Mouse (Mus musculus) heart, embryonic 15.5 days (tissue): ENCODE data around the gene Grik5. TPM values are rescaled to one million over a fixed set of nuclear protein-coding genes. Genes with fewer than 3 reads are reported as not detected.
"Not testable (repeated sequence)": the region's sequence is repeated elsewhere in the genome, so short reads cannot be mapped to it uniquely, and the experiment has no call there.

Experiments
- ATAC-seq: fragments of 200-750 bp; cut with Nextera tagmentation; replicated peaks from 2 replicates; pipeline ENCODE4 v1.8.0; 2017; ENCODE audit warnings: low read depth, moderate TSS enrichment; ENCODE audit not compliant: insufficient number of reproducible peaks, insufficient read depth, low FRiP score
- H3K27ac ChIP-seq: fragments of 300-500 bp; sonication (generic); 2 replicates; pipeline ENCODE4 v1.5.1; 2015; ENCODE audit warnings: mild to moderate bottlenecking, inconsistent platforms
- H3K27me3 ChIP-seq: fragments of 300-500 bp; sonication (generic); 2 replicates; pipeline ENCODE4 v1.6.1; 2015; ENCODE audit warnings: inconsistent platforms
- H3K36me3 ChIP-seq: fragments of 300-500 bp; sonication (generic); 2 replicates; pipeline ENCODE4 v1.6.1; 2015; ENCODE audit warnings: mild to moderate bottlenecking, inconsistent platforms
- H3K4me1 ChIP-seq: fragments of 300-500 bp; sonication (generic); replicated peaks from 2 replicates; pipeline ENCODE4 v1.6.1; 2015; ENCODE audit warnings: inconsistent platforms
- H3K4me2 ChIP-seq: fragments of 300-500 bp; sonication (generic); 2 replicates; pipeline ENCODE4 v1.6.1; 2015; ENCODE audit warnings: inconsistent platforms, mild to moderate bottlenecking, moderate library complexity
- H3K4me3 ChIP-seq: fragments of 300-500 bp; sonication (generic); 2 replicates; pipeline ENCODE4 v1.5.1; 2015; ENCODE audit warnings: mild to moderate bottlenecking, inconsistent platforms
- H3K9ac ChIP-seq: fragments of 300-500 bp; sonication (generic); 2 replicates; pipeline ENCODE4 v1.6.1; 2015; ENCODE audit warnings: mild to moderate bottlenecking, inconsistent platforms
- H3K9me3 ChIP-seq: fragments of 300-500 bp; sonication (generic); replicated peaks from 2 replicates; pipeline ENCODE4 v1.6.1; 2016; ENCODE audit warnings: inconsistent platforms
- WGBS: fragments of 180-500 bp; shearing (Covaris S2); methylation state at CpG from one replicate; pipeline ENCODE4 v1.1.7; 2015; ENCODE audit warnings: mixed read lengths; 5-methylcytosine and 5-hydroxymethylcytosine counted together
- polyA plus RNA-seq: library from polyadenylated mRNA; unstranded; fragments of >200 nt; fragmentation: Nextera tagmentation; extraction: Ambion mirVana; gene quantifications from 2 replicates; pipeline ENCODE4 v1.2.1, GENCODE M21; 2015

Gene Grik5
- polyA plus RNA-seq, 1 experiment from 2014 or later = 2.4 TPM

DNA sequence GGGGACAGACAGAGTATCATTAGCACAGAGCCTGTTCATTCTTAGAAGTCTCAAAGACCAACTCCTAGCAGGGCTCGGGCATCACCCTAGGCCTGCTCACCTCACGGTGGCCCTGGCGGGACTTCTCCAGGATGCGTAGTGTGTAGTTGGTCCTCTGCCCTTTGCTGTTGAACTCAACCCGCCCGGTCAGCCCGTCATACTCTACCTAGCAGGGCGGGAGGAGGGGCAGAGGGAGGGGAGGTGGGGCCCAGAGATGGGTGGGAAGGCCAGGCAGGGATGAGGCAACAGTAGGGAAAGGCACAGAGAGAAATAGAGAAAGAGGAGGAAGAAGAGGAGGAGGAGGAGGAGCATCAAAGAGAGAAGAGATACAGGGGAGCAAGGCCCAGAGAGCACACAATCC is 13.8 kb downstream of the Grik5 start:
- H3K9ac ChIP-seq = no peak overlapping the region
- ATAC-seq = no peak

GRCm38 (mm10) chr7:25057888-25058287 is 14.3 kb downstream of the Grik5 start:
- Histone ChIP-seq H3K4me3 (no peak overlapping the region), H3K4me1 (peaks cover 18% of the 10 kb centered on the region), H3K36me3 (peaks cover 61% of the 10 kb centered on the region), H3K9ac (no peak overlapping the region), H3K27ac (no peak overlapping the region), H3K4me2 (no peak overlapping the region), H3K27me3 (no peaks in the 10 kb centered on the region), H3K9me3 (no peaks in the 10 kb centered on the region)
- no peak for ATAC-seq
- 90% methylated on average over 5 of the region's 5 CpGs for WGBS

More for the DNA sequence above, 13.8 kb downstream of the Grik5 start:
- H3K4me2 ChIP-seq = no peak overlapping the region
- 81% methylated on average over 8 of the region's 8 CpGs for WGBS
- H3K36me3 ChIP-seq = peaks cover 66% of the 10 kb centered on the region
- no peak overlapping the region for H3K27ac ChIP-seq
- no peak overlapping the region for H3K4me3 ChIP-seq
- peaks cover 18% of the 10 kb centered on the region for H3K4me1 ChIP-seq
- H3K27me3 ChIP-seq = no peaks in the 10 kb centered on the region
- no peaks in the 10 kb centered on the region for H3K9me3 ChIP-seq

- no peak overlapping the region for H3K9ac ChIP-seq
- H3K27me3 ChIP-seq = no peaks in the 10 kb centered on the region
- peak overlapping the region; percentile 59 for H3K27ac ChIP-seq
- H3K4me3 ChIP-seq = no peak overlapping the region
- ATAC-seq = peak; percentile 44; the same call in 1 of the 2 replicates
- H3K4me1 ChIP-seq = peaks cover 18% of the 10 kb centered on the region
- H3K9me3 ChIP-seq = no peaks in the 10 kb centered on the region
- H3K4me2 ChIP-seq = no peak overlapping the region
- 35% methylated on average over 4 of the region's 4 CpGs for WGBS
- H3K36me3 ChIP-seq = peaks cover 53% of the 10 kb centered on the region
Measured at GRCm38 (mm10) chr7:25056951-25057350, 15.2 kb downstream of the Grik5 start.

- H3K36me3 ChIP-seq = peaks cover 25% of the 10 kb centered on the region
Measured at GRCm38 (mm10) chr7:25052587-25052986, 19.6 kb downstream of the Grik5 start.

GRCm38 (mm10) chr7:25049295-25049930 is 22.7 kb downstream of the Grik5 start:
- 63% methylated on average over 16 of the region's 16 CpGs for WGBS
- no peak overlapping the region for H3K4me3 ChIP-seq
- no peaks in the 10 kb centered on the region for H3K9me3 ChIP-seq

More at GRCm38 (mm10) chr7:25052587-25052986, 19.6 kb downstream of the Grik5 start:
- 90% methylated on average over 3 of the region's 3 CpGs for WGBS
- H3K9me3 ChIP-seq = no peaks in the 10 kb centered on the region
- H3K4me1 ChIP-seq = peaks cover 21% of the 10 kb centered on the region
- no peak overlapping the region for H3K4me2 ChIP-seq
- H3K9ac ChIP-seq = no peak overlapping the region
- H3K27ac ChIP-seq = no peak overlapping the region
- ATAC-seq = no peak
- H3K4me3 ChIP-seq = no peak overlapping the region
- no peaks in the 10 kb centered on the region for H3K27me3 ChIP-seq

DNA sequence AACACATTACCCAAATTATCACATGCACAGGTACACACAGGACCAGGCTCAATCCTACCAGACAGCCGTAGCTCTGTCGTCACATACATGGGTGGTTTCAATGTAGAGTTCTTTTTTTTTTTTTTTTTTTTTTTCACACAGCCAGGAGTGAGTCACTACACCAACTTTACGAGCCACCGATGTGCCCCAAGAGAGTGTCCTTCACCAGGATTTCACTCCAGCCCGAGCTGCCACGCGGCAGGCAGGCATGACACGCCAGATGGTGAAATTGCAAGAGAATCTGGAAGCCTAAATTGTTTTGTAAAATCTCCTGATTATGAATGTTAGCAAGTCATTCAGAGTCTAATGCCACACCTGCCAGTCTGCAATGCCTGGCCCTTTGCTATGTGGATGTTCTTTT is 24.8 kb downstream of the Grik5 start:
- no peaks in the 10 kb centered on the region for H3K27me3 ChIP-seq
- ATAC-seq = no peak
- H3K4me1 ChIP-seq = peaks cover 8% of the 10 kb centered on the region; the same call in 1 of the 2 replicates
- no peak overlapping the region for H3K4me3 ChIP-seq
- WGBS = 78% methylated on average over 8 of the region's 8 CpGs
- H3K9me3 ChIP-seq = no peaks in the 10 kb centered on the region
- H3K4me2 ChIP-seq = no peak overlapping the region
- no peak overlapping the region for H3K27ac ChIP-seq
- peaks cover 14% of the 10 kb centered on the region; the same call in 1 of the 2 replicates for H3K36me3 ChIP-seq
- no peak overlapping the region for H3K9ac ChIP-seq

More at GRCm38 (mm10) chr7:25049295-25049930, 22.7 kb downstream of the Grik5 start:
- Histone ChIP-seq H3K9ac (no peak overlapping the region), H3K4me1 (peaks cover 8% of the 10 kb centered on the region; the same call in 1 of the 2 replicates), H3K36me3 (peaks cover 12% of the 10 kb centered on the region; the same call in 1 of the 2 replicates), H3K4me2 (no peak overlapping the region), H3K27ac (no peak overlapping the region), H3K27me3 (no peaks in the 10 kb centered on the region)
- ATAC-seq = no peak

- peaks cover 14% of the 10 kb centered on the region; the same call in 1 of the 2 replicates for H3K36me3 ChIP-seq
- not testable (repeated sequence) for ATAC-seq, H3K4me1 ChIP-seq, H3K4me3 ChIP-seq, H3K4me2 ChIP-seq, H3K27ac ChIP-seq, H3K27me3 ChIP-seq, H3K9ac ChIP-seq, H3K9me3 ChIP-seq
- WGBS = 94% methylated on average over 7 of the region's 7 CpGs
Measured at GRCm38 (mm10) chr7:25044599-25044998, 27.5 kb downstream of the Grik5 start.

DNA sequence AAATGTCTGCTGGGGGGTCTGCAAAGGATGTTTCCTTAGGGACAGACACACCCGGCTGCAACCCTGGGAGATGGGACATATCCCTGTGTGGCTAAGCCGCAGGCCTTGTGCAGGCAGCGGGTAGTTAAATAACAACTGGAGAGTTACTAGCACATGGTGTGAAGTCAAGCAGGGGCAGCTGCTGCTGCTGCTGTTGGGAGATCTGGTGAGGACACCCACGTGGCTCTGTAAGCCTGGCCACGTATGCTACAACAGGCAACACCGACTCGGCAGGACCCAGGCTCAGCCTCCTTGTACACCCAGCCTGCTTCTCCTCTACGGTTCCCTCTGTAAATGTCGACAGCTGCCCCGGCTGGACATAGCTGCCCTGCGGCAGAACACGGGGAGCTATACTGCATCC is 30.2 kb downstream of the Grik5 start:
- Histone ChIP-seq H3K27me3 (no peaks in the 10 kb centered on the region), H3K27ac (no peak overlapping the region), H3K36me3 (peaks cover 15% of the 10 kb centered on the region; the same call in 1 of the 2 replicates), H3K4me3 (no peak overlapping the region), H3K4me1 (0 out of 2 replicates have a peak, but pooled peaks cover 2% of the 10 kb centered on the region), H3K9me3 (no peaks in the 10 kb centered on the region), H3K9ac (no peak overlapping the region), H3K4me2 (no peak overlapping the region)
- 87% methylated on average over 12 of the region's 12 CpGs for WGBS
- no peak for ATAC-seq

DNA sequence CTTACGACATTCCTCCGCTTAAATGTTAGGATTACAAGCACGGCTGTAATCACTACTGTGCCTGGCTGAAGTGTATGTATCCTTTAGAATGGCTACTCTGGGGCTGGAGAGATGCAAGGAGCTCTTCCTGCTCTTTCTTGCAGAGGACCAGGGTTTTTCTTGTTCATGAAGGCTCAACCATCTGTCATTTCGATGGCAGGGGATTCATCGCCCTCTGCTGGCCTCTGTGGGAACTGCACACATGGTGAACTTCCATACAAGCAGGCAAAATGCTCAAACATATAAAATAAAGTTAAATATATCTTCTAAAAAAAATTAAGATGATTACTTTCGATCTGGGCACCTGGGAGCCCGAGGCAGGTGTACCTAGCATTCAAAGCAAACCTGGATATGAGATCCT is 36.2 kb downstream of the Grik5 start:
- Histone ChIP-seq H3K4me3 (no peak overlapping the region), H3K4me1 (peaks cover 6% of the 10 kb centered on the region; the same call in 1 of the 2 replicates), H3K4me2 (no peak overlapping the region), H3K27me3 (no peaks in the 10 kb centered on the region), H3K9ac (no peak overlapping the region), H3K9me3 (no peaks in the 10 kb centered on the region), H3K27ac (no peak overlapping the region), H3K36me3 (peaks cover 12% of the 10 kb centered on the region; the same call in 1 of the 2 replicates)
- WGBS = 48% methylated on average over 7 of the region's 7 CpGs
- no peak for ATAC-seq

- peaks cover 12% of the 10 kb centered on the region; the same call in 1 of the 2 replicates for H3K36me3 ChIP-seq
- 89% methylated on average over 4 of the region's 4 CpGs for WGBS
- no peak overlapping the region for H3K27ac ChIP-seq
- H3K4me1 ChIP-seq = peaks cover 6% of the 10 kb centered on the region; the same call in 1 of the 2 replicates
- no peaks in the 10 kb centered on the region for H3K9me3 ChIP-seq
- ATAC-seq = no peak
- no peak overlapping the region for H3K4me2 ChIP-seq
- no peaks in the 10 kb centered on the region for H3K27me3 ChIP-seq
- no peak overlapping the region for H3K4me3 ChIP-seq
- H3K9ac ChIP-seq = no peak overlapping the region
Measured at GRCm38 (mm10) chr7:25034796-25035195, 37.4 kb downstream of the Grik5 start.

DNA sequence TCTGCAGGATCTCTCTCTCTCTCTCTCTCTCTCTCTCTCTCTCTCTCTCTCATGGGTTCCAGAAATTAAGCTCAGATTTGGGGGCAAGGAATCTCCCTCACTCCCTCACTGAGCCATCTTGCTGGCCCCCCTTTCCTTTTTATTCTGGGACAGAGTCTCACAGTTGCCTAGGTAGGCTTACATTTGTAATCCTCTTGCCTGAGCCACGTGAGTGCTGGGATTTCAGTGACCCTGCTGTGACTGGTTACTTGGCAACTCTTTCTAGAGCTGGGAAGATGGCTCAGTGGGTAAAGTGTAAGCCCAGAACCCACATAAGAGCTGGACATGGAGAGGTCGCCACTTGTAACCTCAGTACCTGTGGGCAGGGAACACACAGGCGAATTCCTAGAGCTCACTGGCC is 40.6 kb downstream of the Grik5 start:
- 64% methylated on average over 3 of the region's 3 CpGs for WGBS
- Histone ChIP-seq H3K9ac (no peak overlapping the region), H3K36me3 (peaks cover 13% of the 10 kb centered on the region), H3K27ac (no peak overlapping the region), H3K4me3 (no peak overlapping the region), H3K4me1 (peaks cover 6% of the 10 kb centered on the region; the same call in 1 of the 2 replicates), H3K9me3 (no peaks in the 10 kb centered on the region), H3K4me2 (no peak overlapping the region), H3K27me3 (no peaks in the 10 kb centered on the region)
- ATAC-seq = no peak
